Mouse (Mus musculus) liver, embryonic 14.5 days (tissue): ENCODE results near the gene Esam.

ENCODE experiments used
- CTCF ChIP-seq: IDR thresholded peaks from 2 replicates; pipeline ENCODE4 v1.5.1; 2016; ENCODE audit warnings: antibody characterized with exemption, low read depth, control low read depth
- EP300 ChIP-seq: IDR thresholded peaks from 2 replicates; pipeline ENCODE4 v1.6.1; 2016; ENCODE audit warnings: antibody characterized with exemption, low read depth

- TF ChIP-seq CTCF (no peak), EP300 (no peak)
Measured at GRCm38 (mm10) chr9:37506023-37506422, 21.9 kb upstream of the Esam start.
